Mouse (Mus musculus) mouse trophoblast stem cell (cell line): ENCODE data around the gene Osbpl8.

ENCODE experiments used
- in situ Hi-C, 2 experiments: fragments of 300-500 bp; cut with MseI, MboI; formaldehyde crosslinking; loops; 2 replicates in 1 of 2; 3 replicates in 1 of 2; pipeline ENCODE4 v1.15.1; 2025

Gene Osbpl8

DNA sequence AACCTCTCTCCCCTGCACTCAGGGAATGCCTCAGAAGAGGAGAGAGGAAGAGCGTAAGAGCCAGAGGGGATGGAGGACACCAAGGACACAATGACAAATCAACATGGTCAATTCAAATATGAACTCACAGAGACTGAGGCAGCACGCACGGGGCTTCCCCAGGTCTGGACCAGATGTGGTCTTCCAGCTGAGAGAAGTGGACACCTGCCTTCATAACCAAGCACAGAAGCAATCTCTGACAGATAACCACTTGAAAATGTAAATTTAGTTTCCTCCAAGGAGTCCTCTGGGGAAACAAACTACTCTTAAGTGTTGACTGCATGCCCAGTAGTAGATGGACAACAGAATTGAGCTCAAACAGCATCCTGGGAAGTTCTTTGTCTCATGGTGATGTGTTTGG, 9.5 kb upstream of the Osbpl8 start:
- in situ Hi-C loops: no loop called here

GRCm38 (mm10) chr10:111155571-111155970, 9.0 kb upstream of the Osbpl8 start:
- in situ Hi-C loops: no loop called here

DNA sequence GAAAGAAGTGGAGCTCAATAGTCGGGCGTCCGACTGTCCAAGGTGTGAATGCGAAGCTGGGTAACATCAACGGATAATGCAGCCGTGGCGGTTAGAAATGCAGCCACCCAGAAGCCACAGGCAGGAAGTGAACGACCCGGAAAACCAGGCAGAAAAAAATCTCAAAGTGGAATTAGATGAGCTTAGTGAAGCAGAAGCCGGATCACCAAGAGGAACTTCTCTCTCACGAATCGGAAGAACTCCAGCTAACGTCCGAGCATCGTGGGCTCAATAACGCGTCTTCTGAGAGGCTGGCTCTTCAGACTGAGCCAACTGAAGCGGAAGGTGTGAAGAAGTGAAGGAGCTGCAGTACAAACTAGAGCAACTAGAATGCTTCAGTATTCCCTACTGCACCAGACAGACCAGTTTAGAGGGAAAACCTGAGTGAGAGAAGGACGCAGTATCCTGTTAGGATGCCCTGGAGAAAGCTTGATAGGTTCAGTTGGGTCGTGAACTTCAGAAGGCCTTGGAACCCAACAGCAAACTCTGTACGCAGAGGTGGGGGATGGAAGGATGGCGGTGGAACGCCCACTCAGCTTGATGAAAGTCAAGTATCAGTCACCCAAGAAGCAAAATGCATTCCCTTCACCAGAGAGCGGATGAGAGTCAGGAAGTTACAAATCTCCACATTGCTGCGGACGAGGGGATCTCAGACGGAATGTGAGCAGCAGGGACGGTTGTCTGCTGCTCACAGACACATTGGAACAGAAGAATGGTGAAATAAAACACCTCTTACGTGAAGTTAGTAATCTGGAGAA, 8.0 kb upstream of the Osbpl8 start:
- in situ Hi-C loops: no loop called here

GRCm38 (mm10) chr10:111157241-111157659, 7.3 kb upstream of the Osbpl8 start:
- in situ Hi-C loops: no loop called here

- in situ Hi-C loops: no loop called here
Observed at GRCm38 (mm10) chr10:111159789-111160522, 4.6 kb upstream of the Osbpl8 start.

GRCm38 (mm10) chr10:111160540-111160939, 4.0 kb upstream of the Osbpl8 start:
- in situ Hi-C loops: no loop called here

- in situ Hi-C loops: no loop called here
Observed at GRCm38 (mm10) chr10:111161373-111161772, 3.2 kb upstream of the Osbpl8 start.

DNA sequence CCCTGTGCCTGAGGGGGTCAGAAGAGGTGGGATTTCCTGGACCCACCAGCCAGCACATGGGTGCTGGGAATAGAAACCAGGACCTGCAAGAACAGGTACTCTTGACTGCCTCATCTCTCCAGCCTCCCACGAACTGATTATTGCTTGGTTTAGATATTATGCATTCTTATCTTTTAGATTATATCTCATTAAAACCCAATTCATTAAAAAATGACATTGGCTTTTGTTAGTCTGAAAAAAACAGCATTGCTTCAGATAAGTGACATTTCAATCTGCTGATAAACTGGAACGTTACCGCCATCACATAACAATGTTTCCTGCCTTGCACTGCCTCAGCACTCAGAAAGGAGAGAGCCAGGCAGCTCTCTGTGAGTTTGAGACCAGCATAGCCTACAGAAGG, 1.5 kb upstream of the Osbpl8 start:
- in situ Hi-C loops: no loop called here

GRCm38 (mm10) chr10:111163601-111164240, 831 bp upstream of the Osbpl8 start:
- in situ Hi-C loops: no loop called here

DNA sequence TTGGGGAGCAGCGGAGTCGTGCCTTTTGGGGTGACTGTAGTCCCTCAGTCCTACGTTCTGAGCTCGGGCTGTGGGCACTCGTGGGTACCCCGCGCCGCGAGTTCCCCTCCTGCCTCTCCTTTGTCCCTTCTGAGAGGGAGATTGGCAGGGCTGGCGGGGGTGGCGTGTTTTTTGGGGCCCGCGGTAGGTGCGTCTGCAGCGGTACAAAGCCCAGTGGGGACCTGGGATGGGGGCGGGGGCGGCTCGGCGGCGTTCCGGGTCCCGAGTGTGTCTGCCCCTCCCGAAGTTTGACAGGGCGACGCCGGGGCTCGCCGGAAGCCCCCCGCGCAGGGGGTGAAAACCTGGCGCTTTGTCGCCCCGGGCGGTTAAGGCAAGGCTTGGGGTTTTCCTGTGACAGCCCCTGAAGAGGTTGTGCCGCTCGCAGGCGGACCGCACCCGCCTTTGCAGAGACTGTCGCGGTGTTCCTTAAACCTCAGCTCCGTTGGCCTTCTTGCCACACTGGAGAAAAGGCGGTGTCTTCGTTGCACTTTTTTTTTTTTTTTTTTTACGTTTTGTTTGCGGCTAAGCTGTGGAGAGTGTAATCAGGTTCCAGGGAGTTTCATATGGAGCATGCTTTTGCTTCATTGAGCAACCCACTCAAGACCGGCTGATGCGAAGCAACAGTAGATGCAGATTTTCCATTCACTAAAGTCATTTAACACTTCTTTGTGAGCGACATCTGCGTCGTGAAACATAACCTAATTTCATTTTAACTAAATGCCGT, 848 bp downstream of the Osbpl8 start:
- in situ Hi-C loops: no loop called here

GRCm38 (mm10) chr10:111166057-111166841, 1.7 kb downstream of the Osbpl8 start:
- in situ Hi-C loops: no loop called here

GRCm38 (mm10) chr10:111167444-111167843, 2.9 kb downstream of the Osbpl8 start:
- in situ Hi-C loops: no loop called here

DNA sequence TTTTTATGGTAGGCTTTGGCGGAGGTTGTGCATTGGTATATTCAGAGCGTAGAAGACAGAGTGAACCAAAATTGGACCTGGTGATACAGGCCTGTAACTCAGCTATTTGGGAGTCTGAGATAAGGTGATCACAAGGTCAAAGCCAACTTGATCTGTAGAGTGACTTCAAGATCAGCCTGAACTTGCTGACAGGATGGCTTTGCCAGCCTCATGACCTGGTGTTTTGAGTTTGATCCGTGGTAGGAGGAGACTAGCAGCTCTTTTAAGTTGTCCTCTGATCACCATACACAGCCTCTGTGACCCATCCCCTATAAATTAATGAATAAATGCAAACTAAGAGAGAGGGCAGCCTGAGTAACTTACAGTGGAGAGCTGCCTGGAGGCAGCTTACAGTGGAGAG, 3.8 kb downstream of the Osbpl8 start:
- in situ Hi-C loops: no loop called here

DNA sequence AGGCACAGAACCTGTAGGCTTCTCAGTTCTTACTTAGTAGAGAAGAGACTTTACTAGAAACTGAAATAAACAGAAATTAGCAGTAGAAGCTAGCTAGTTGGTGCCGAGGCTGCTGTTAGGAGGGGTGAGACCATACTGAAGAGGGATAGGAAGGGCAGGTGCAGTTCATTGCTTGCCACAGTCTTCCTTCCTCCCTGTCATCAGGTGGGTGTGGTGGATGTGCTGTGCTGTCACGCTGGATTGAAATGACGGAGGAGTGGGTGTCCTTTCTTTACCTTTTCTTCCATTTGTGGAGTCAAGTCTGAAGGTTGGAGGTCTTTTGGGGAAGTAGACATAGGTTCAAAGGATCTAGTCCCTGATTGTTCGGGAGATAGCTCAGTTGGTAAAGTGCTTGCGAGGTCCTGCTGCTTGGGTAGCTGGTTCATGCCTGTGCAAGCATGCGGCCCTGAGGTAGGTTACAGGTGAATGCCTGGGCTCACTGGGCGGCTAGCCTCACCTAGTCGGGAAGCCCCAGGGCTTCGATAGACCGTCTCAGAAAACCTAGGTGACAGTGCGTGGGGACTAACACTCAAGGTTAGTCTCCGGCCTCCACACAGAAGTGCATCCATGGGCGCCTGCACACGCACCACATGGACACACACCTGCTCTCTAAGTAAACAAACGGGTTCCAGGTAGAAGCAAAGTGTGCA, 6.8 kb downstream of the Osbpl8 start:
- in situ Hi-C loops: no loop called here

GRCm38 (mm10) chr10:111173589-111174247, 9.2 kb downstream of the Osbpl8 start:
- in situ Hi-C loops: no loop called here

DNA sequence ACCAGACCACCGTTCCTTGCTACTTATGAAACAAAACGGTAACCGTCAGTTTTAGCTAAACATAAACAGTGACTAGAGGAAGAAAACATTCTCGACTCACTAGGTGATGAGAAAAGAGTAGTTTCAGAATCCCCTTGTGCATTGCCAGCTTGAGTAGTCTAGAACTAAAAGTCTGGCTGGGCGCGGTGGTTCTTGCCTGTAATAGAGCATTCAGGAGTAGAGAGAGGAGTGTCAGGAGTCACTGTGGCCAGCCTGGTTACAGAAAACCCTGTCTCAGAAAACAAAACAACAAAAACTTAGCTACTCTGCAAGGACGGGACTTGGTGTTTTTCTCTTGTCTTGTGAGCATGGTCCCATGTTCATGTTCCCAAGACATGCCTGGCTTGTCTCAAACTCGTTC, 12.8 kb downstream of the Osbpl8 start:
- in situ Hi-C loops: no loop called here

DNA sequence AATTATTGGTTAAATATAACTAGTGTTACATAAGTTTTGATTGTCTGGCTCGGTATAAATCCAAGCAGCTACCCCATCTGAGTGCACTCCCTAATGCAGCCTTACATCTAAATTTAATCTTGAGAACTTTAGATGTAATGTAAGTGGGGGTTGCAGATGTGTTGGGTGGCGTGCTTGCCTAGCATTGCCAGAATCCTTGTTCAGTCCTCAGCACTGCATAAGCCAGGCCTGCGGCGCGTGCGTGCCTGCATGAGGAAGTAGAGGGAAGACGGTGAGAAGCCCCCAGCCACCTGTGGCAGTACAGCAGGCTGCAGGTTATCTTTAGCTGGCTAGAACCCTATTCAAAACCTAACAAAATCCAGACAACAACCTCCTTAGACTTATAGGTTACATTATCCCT, 13.5 kb downstream of the Osbpl8 start:
- in situ Hi-C loops: no loop called here

GRCm38 (mm10) chr10:111180633-111181032, 16.1 kb downstream of the Osbpl8 start:
- in situ Hi-C loops: no loop called here

- in situ Hi-C loops: no loop called here
Observed at GRCm38 (mm10) chr10:111183634-111184270, 19.2 kb downstream of the Osbpl8 start.
